Mouse (Mus musculus): ENCODE data around the gene Brms1. TPM values are rescaled to one million over a fixed set of nuclear protein-coding genes. Genes with fewer than 3 reads are reported as not detected.

The Brms1 gene
- polyA plus RNA-seq, 1 experiment from 2014 or later = 49.6 TPM

DNA sequence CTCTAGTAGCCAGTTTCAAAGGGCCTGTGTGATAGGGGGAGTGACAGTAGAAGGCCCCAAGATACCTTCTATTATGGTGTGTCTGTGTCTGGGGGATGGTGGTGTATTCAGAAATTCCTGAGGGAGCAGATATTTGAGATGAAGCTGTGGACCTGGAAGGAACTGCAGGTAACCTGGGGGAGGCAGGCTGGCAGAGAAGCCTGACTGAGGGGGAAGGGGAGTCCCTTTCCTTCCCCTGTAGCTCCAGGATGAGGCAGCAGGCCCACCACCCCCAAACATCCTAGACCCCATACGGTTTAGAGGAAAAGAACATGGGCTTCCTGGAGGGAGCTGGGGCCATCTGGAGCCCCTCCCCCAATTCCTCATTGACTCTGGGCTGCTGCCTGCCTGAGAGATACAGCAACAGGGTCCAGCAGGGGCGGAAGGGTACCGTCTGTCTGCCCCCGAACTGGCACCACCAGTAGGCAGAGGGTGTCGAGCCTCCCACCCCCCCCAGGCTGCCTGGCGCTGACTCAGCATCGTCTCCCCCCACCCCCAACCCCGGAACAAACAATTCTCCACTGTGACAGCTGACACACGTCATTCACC, 54.8 kb downstream of the Brms1 start:
- no peak for DNase-seq (ENCODE audit: low spot score)
- no peak overlapping the region for H3K27ac ChIP-seq (ENCODE audit: low read depth)
- no peaks in the 10 kb centered on the region for H3K9me3 ChIP-seq (ENCODE audit: control insufficient read depth, low read length)
- no peak overlapping the region for H3K4me3 ChIP-seq (ENCODE audit: low read depth, low read length)
- peaks cover 17% of the 10 kb centered on the region for H3K4me1 ChIP-seq (replicated peaks; ENCODE audit: control insufficient read depth, insufficient read depth, low read length)
- peaks cover 41% of the 10 kb centered on the region for H3K36me3 ChIP-seq (ENCODE audit: control insufficient read depth, insufficient read depth, low read length)
- no peak overlapping the region for H3K9ac ChIP-seq (ENCODE audit: low read length)
- ATAC-seq (replicated peaks; ENCODE audit: low FRiP score, low TSS enrichment, low read depth) = no peak
- no peak overlapping the region for H3K4me2 ChIP-seq (ENCODE audit: low read length)
- 11% methylated on average over 9 of the region's 9 CpGs for WGBS
- no peaks in the 10 kb centered on the region for H3K27me3 ChIP-seq (replicated peaks; ENCODE audit: control insufficient read depth, insufficient read depth, low read length)

DNA sequence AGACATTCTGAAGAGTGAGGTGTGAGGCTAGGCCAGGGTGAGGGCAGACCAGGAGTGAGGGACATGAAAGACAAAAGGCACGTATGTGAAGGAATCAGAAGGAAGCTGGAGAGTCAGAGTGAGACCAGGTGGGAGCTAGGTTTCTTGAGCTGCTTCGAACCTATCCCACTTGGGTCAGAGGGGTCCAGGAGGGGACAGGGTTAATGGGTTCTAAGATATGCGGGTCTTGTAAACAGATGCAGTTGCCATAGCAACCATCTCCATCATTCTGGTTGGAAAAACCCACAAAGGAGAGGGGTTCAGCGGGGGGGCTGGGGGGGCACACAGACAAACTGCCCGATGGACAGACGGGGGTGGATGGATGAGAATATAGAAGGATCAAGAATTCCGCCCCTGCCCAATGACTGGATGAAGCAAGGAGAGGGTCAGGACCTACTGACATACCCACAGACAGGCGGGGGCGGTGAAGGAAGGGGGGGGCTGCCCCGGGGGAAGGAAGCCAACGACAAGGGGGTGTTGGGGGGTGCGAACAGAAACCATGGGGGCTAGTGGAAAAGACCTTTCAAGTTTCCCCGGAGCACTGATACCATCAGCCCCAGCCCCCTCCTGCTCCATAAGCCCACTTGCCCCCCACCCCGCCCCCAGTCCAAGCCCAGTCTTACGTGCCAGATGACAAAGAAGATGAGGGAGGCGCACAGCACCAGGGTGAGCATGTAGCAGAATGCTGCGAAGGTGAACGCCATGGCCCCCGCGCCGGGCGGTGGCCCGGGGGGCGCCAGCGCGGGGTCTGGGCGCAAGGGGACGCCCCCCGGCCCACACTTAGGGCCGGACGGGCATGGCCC, 56.6 kb downstream of the Brms1 start:
- H3K9me3 ChIP-seq (ENCODE audit: control insufficient read depth, low read length) = no peaks in the 10 kb centered on the region
- 5% methylated on average over 31 of the region's 31 CpGs for WGBS
- H3K27ac ChIP-seq (ENCODE audit: low read depth) = peak overlapping the region; percentile 16; the same call in 1 of the 2 replicates
- DNase-seq (ENCODE audit: low spot score) = no peak
- peaks cover 41% of the 10 kb centered on the region for H3K36me3 ChIP-seq (ENCODE audit: control insufficient read depth, insufficient read depth, low read length)
- H3K27me3 ChIP-seq (replicated peaks; ENCODE audit: control insufficient read depth, insufficient read depth, low read length) = no peaks in the 10 kb centered on the region
- ATAC-seq (replicated peaks; ENCODE audit: low FRiP score, low TSS enrichment, low read depth) = peak; percentile 24
- peak overlapping the region; percentile 68 for H3K9ac ChIP-seq (ENCODE audit: low read length)
- peak overlapping the region; percentile 53 for H3K4me3 ChIP-seq (ENCODE audit: low read depth, low read length)
- peak overlapping the region; percentile 100 for H3K4me2 ChIP-seq (ENCODE audit: low read length)
- peaks cover 17% of the 10 kb centered on the region for H3K4me1 ChIP-seq (replicated peaks; ENCODE audit: control insufficient read depth, insufficient read depth, low read length)

DNA sequence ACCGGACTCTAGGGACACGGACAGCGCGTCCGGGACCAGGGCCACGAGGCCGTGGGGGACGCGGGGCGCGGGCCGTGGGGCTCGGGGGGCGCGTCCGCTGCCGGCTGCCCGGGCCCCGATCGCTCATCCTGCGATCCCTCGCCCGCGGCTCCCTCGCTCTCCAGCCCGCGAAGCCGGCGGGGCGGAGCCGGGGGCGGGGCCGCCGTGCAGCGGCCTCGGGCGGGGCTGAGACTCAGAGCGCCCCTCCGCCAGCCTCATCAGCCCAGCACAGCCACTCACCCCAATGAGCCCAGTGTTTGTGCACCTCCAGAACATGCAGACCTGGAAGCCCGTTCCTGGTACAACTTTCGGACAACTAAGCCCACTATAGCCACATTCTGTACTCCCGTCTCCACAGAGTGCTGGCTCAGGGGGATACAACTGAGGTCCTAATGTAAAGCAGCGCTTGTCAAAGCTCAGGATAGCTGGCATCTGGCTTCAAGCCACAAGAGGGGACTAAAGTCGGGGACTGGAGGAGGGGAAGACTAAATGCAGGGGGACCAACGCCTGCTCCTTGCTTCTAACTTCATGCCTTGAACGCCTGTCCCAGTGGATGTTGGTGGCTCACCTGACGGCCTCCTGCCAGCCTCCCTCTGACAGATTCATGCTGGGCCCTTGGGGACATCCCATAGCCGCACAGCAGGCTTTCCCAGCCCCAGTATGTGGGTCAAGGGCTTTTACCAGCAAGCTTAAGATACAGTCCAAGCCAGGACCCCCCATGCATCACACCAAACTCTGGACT, 57.4 kb downstream of the Brms1 start, which contains the start of gene Cnih2:
TSS of gene Cnih2 (minus strand) at position 159 of the 781 bp plus-strand sequence.
- Histone ChIP-seq H3K4me1 (replicated peaks; ENCODE audit: control insufficient read depth, insufficient read depth, low read length) (peaks cover 17% of the 10 kb centered on the region), H3K4me2 (ENCODE audit: low read length) (peak within 1 kb of the TSS; percentile 100), H3K36me3 (ENCODE audit: control insufficient read depth, insufficient read depth, low read length) (peaks cover 45% of the 10 kb centered on the region), H3K27ac (ENCODE audit: low read depth) (peak within 1 kb of the TSS; percentile 16; the same call in 1 of the 2 replicates), H3K9me3 (ENCODE audit: control insufficient read depth, low read length) (no peaks in the 10 kb centered on the region), H3K4me3 (ENCODE audit: low read depth, low read length) (peak within 1 kb of the TSS; percentile 53), H3K9ac (ENCODE audit: low read length) (peak within 1 kb of the TSS; percentile 68), H3K27me3 (replicated peaks; ENCODE audit: control insufficient read depth, insufficient read depth, low read length) (no peaks in the 10 kb centered on the region)
- ATAC-seq (replicated peaks; ENCODE audit: low FRiP score, low TSS enrichment, low read depth) (peak; percentile 71), DNase-seq (ENCODE audit: low spot score) (peak; percentile 73)
- WGBS = 4% methylated on average over 37 of the region's 48 CpGs

Other genes starting within 250 kb of the Brms1 start
- gene Rbm4, start 247.5 kb upstream of the Brms1 start, polyA plus RNA-seq (2014; fragmentation: Nextera tagmentation; extraction: Ambion mirVana) = 59.8 and 69.8 TPM in 2 replicates
- 25.7 and 29.0 TPM in 2 replicates for gene Gm21992, start 229.7 kb upstream of the Brms1 start, polyA plus RNA-seq (2014; fragmentation: Nextera tagmentation; extraction: Ambion mirVana)
- 77.1 and 82.3 TPM in 2 replicates for gene Rbm14, start 229.7 kb upstream of the Brms1 start, polyA plus RNA-seq (2014; fragmentation: Nextera tagmentation; extraction: Ambion mirVana)
- 48.8 and 49.3 TPM in 2 replicates for gene Ccs, start 202.0 kb upstream of the Brms1 start, polyA plus RNA-seq (2014; fragmentation: Nextera tagmentation; extraction: Ambion mirVana)
- 0.17 TPM in 1 of 2 replicates, not detected in the other for gene Ccdc87, start 202.0 kb upstream of the Brms1 start, polyA plus RNA-seq (2014; fragmentation: Nextera tagmentation; extraction: Ambion mirVana)
- 24.0 and 24.9 TPM in 2 replicates for gene Ctsf, start 186.2 kb upstream of the Brms1 start, polyA plus RNA-seq (2014; fragmentation: Nextera tagmentation; extraction: Ambion mirVana)
- 0.87 and 1.4 TPM in 2 replicates for gene Actn3, start 163.4 kb upstream of the Brms1 start, polyA plus RNA-seq (2014; fragmentation: Nextera tagmentation; extraction: Ambion mirVana)
- gene Zdhhc24, start 162.7 kb upstream of the Brms1 start, polyA plus RNA-seq (2014; fragmentation: Nextera tagmentation; extraction: Ambion mirVana) = 9.7 and 10.9 TPM in 2 replicates
- 3.2 and 5.2 TPM in 2 replicates for gene Bbs1, start 134.7 kb upstream of the Brms1 start, polyA plus RNA-seq (2014; fragmentation: Nextera tagmentation; extraction: Ambion mirVana)
- 109 and 116 TPM in 2 replicates for gene Dpp3, start 113.1 kb upstream of the Brms1 start, polyA plus RNA-seq (2014; fragmentation: Nextera tagmentation; extraction: Ambion mirVana)
- gene Peli3, start 98.2 kb upstream of the Brms1 start, polyA plus RNA-seq (2014; fragmentation: Nextera tagmentation; extraction: Ambion mirVana) = 2.2 and 2.5 TPM in 2 replicates
- gene Mrpl11, start 79.2 kb upstream of the Brms1 start, polyA plus RNA-seq (2014; fragmentation: Nextera tagmentation; extraction: Ambion mirVana) = 119 and 127 TPM in 2 replicates
- gene Npas4, start 51.0 kb upstream of the Brms1 start, polyA plus RNA-seq (2014; fragmentation: Nextera tagmentation; extraction: Ambion mirVana) = 0.31 and 0.42 TPM in 2 replicates
- gene Slc29a2, start 17.5 kb upstream of the Brms1 start, polyA plus RNA-seq (2014; fragmentation: Nextera tagmentation; extraction: Ambion mirVana) = 6.8 and 7.0 TPM in 2 replicates
- gene B4gat1, start 2.5 kb upstream of the Brms1 start, polyA plus RNA-seq (2014; fragmentation: Nextera tagmentation; extraction: Ambion mirVana) = 39.1 and 45.2 TPM in 2 replicates
- gene AC124502.3, start 2.5 kb upstream of the Brms1 start, polyA plus RNA-seq (2014; fragmentation: Nextera tagmentation; extraction: Ambion mirVana) = 1.1 and 1.6 TPM in 2 replicates
- 2.6 and 3.8 TPM in 2 replicates for gene Rin1, start 9.1 kb downstream of the Brms1 start, polyA plus RNA-seq (2014; fragmentation: Nextera tagmentation; extraction: Ambion mirVana)
- gene Cd248, start 26.7 kb downstream of the Brms1 start, polyA plus RNA-seq (2014; fragmentation: Nextera tagmentation; extraction: Ambion mirVana) = 69.8 and 70.2 TPM in 2 replicates
- 7.1 and 8.2 TPM in 2 replicates for gene Tmem151a, start 44.2 kb downstream of the Brms1 start, polyA plus RNA-seq (2014; fragmentation: Nextera tagmentation; extraction: Ambion mirVana)
- 111 and 114 TPM in 2 replicates for gene Yif1a, start 47.2 kb downstream of the Brms1 start, polyA plus RNA-seq (2014; fragmentation: Nextera tagmentation; extraction: Ambion mirVana)
- 22.3 and 22.9 TPM in 2 replicates for gene Cnih2, start 57.2 kb downstream of the Brms1 start, polyA plus RNA-seq (2014; fragmentation: Nextera tagmentation; extraction: Ambion mirVana)
- 246 and 252 TPM in 2 replicates for gene Rab1b, start 65.7 kb downstream of the Brms1 start, polyA plus RNA-seq (2014; fragmentation: Nextera tagmentation; extraction: Ambion mirVana)
- 16.8 and 19.0 TPM in 2 replicates for gene Klc2, start 77.2 kb downstream of the Brms1 start, polyA plus RNA-seq (2014; fragmentation: Nextera tagmentation; extraction: Ambion mirVana)
- gene Pacs1, start 231.8 kb downstream of the Brms1 start, polyA plus RNA-seq (2014; fragmentation: Nextera tagmentation; extraction: Ambion mirVana) = 22.9 and 23.4 TPM in 2 replicates

Measured in intestine, embryonic 14.5 days (tissue).